Mouse (Mus musculus) cortical plate, adult 2 months (tissue): ENCODE data around the gene Sacs.

ENCODE experiments used
- CTCF ChIP-seq: fragments of 200-500 bp; IDR thresholded peaks from 2 replicates; pipeline ENCODE4 v1.5.1; 2011; ENCODE audit warnings: mild to moderate bottlenecking, control low read depth, low read length; ENCODE audit not compliant: insufficient read depth; ENCODE audit errors: extremely low read depth
- POLR2A ChIP-seq: fragments of 200-500 bp; IDR thresholded peaks from 2 replicates; pipeline ENCODE4 v1.6.1; 2011; ENCODE audit warnings: mild to moderate bottlenecking, low read length, control low read depth; ENCODE audit not compliant: insufficient read depth; ENCODE audit errors: extremely low read depth

GRCm38 (mm10) chr14:61237101-61237654, 98.9 kb downstream of the Sacs start:
- TF ChIP-seq CTCF (no peak), POLR2A (no peak)
